Mouse (Mus musculus): ENCODE data around the gene Gpr162.

Gpr162 gene

DNA sequence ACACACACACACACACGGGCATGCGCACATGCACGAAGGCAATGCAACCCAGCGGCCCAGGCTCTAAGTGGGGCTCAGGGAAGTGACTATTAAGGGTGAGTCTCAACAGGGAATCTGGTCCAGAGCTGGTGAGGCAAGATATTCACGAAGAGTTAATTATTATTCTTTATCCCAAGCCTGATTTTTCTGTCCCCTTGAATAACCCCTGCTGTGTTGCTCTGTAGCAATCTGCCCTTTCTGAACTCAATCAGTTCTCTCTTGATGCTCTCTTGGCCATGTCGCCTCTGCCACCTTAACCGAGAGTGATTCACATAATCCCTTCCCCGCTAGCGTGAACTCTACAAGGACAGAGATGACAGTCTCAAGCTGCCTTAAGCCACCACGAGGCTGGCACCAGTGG, 19.6 kb upstream of the Gpr162 start:
- in situ Hi-C loops (cut with MboI; ENCODE audit: low sequenced_read_pairs): no loop called here

DNA sequence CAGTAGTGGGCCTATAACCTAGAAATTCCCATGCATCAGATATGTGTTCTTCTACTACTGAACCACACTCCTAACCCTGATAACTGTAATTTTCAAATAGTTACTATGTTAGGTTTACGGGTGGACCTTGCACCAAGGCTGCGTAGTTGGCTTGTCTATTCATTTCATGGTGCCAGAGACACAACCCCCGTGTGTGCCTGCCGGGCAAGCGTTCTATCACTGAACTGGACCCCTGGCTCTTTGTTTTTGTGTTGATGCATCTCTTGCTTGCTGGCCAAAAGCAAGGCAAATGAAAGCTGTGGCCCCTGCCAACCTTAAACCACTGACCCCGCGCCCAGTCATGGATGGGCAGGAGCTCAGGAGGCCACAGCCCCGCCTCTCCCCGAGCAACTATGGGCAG, 18.0 kb upstream of the Gpr162 start:
- in situ Hi-C loops (cut with MboI; ENCODE audit: low sequenced_read_pairs): no loop called here

DNA sequence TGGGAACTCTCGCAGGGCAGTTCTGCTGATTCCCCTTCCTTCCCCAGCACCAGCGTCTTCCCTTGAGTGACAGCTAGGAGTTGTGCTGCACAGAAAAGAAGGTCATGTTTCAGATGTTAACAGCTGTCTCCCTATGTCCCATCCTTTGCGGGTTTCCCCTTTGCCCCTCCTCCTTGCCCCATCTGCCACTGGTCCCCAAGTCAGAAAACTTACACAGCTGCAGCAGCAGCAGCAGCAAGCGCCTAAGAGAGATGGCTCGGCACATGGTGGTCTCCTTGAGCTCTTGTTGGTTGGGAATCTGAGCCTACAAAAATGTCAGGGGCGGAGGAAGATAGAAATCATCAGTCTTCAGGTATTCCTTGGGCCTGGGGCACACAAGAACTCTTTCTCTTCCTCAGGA, 15.6 kb upstream of the Gpr162 start:
- in situ Hi-C loops (cut with MboI; ENCODE audit: low sequenced_read_pairs): no loop called here

- in situ Hi-C loops (cut with MboI; ENCODE audit: low sequenced_read_pairs): no loop called here
Observed at GRCm38 (mm10) chr6:124874348-124874747, 10.6 kb upstream of the Gpr162 start.

DNA sequence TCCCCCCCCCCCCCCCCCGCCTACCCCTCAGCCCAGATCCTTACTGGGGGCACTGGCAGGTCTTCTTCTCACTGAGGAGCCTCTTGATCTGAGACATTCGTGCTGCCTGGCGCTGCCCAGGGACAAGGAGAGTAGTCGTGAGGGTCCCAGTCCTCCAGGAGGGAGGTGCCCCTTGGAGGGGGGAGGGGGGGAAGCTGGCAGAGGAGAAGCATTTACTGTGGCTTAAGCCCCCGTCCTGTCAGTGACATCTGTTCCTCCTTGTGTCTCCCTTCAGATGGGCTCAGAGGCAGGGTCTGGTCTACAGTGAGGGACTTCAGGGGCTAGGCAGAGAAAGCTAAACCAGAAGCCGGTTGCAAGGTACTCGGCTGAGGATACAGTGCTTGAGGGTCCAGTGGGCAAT, 2.8 kb upstream of the Gpr162 start:
- in situ Hi-C loops (cut with MboI; ENCODE audit: low sequenced_read_pairs): no loop called here

GRCm38 (mm10) chr6:124865766-124866362, 2.1 kb upstream of the Gpr162 start:
- in situ Hi-C loops (cut with MboI; ENCODE audit: low sequenced_read_pairs): no loop called here

GRCm38 (mm10) chr6:124863125-124863657, 592 bp downstream of the Gpr162 start:
- in situ Hi-C loops (cut with MboI; ENCODE audit: low sequenced_read_pairs): no loop called here

GRCm38 (mm10) chr6:124862406-124863124, 1.2 kb downstream of the Gpr162 start:
- in situ Hi-C loops (cut with MboI; ENCODE audit: low sequenced_read_pairs): no loop called here

DNA sequence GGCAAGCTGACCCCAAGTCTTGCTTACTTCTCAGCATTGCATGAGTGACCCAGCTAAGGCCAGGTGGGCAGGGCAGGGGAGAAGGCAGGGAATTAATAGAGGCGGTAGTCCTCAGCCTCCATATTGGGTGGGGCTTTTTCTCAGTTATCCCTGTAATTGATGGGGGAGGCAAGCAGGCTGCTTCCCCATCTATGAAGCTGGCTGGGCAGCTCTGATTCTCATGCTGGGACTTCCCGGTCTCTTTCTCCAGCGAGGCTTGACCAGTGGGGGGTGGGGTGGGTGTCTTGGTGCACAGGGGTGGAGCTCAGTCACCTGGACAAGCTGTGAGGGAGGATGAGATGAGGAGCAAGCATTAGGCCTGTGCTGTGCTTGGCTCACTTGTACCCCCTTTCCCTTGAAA, 2.0 kb downstream of the Gpr162 start:
- in situ Hi-C loops (cut with MboI; ENCODE audit: low sequenced_read_pairs): no loop called here

DNA sequence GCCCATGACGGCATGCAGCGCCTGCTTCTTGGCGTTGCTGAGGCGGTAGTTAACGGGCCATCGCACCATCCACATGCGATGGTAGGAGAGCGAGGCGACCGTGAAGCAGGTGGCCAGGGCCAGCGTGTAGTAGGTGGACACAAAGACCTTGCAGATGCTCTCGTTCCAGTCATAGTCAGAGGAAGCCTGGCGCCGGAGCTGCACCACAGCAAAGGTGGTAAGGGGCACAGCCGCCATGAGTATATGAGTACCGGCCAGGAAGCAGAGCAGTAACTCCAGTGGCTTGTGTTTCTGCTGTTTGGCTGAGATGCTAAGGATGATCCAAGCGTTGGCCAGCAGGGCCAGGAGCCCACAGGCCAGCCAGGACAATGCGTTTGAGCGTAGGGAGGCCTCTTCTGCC, 2.5 kb downstream of the Gpr162 start:
- in situ Hi-C loops (cut with MboI; ENCODE audit: low sequenced_read_pairs): no loop called here

GRCm38 (mm10) chr6:124860511-124860910, 3.3 kb downstream of the Gpr162 start:
- in situ Hi-C loops (cut with MboI; ENCODE audit: low sequenced_read_pairs): no loop called here

- in situ Hi-C loops (cut with MboI; ENCODE audit: low sequenced_read_pairs): loop anchor here (10.0 kb wide), 1 partner anchor 165 kb away; no protein-coding TSS in a partner anchor
Observed at GRCm38 (mm10) chr6:124859725-124860124, 4.1 kb downstream of the Gpr162 start.

- in situ Hi-C loops (cut with MboI; ENCODE audit: low sequenced_read_pairs): loop anchor here (10.0 kb wide), 1 partner anchor 166 kb away; no protein-coding TSS in a partner anchor
Observed at GRCm38 (mm10) chr6:124858561-124859318, 5.0 kb downstream of the Gpr162 start.

GRCm38 (mm10) chr6:124857840-124858530, 5.8 kb downstream of the Gpr162 start:
- in situ Hi-C loops (cut with MboI; ENCODE audit: low sequenced_read_pairs): loop anchor here (10.0 kb wide), 1 partner anchor 167 kb away; no protein-coding TSS in a partner anchor

DNA sequence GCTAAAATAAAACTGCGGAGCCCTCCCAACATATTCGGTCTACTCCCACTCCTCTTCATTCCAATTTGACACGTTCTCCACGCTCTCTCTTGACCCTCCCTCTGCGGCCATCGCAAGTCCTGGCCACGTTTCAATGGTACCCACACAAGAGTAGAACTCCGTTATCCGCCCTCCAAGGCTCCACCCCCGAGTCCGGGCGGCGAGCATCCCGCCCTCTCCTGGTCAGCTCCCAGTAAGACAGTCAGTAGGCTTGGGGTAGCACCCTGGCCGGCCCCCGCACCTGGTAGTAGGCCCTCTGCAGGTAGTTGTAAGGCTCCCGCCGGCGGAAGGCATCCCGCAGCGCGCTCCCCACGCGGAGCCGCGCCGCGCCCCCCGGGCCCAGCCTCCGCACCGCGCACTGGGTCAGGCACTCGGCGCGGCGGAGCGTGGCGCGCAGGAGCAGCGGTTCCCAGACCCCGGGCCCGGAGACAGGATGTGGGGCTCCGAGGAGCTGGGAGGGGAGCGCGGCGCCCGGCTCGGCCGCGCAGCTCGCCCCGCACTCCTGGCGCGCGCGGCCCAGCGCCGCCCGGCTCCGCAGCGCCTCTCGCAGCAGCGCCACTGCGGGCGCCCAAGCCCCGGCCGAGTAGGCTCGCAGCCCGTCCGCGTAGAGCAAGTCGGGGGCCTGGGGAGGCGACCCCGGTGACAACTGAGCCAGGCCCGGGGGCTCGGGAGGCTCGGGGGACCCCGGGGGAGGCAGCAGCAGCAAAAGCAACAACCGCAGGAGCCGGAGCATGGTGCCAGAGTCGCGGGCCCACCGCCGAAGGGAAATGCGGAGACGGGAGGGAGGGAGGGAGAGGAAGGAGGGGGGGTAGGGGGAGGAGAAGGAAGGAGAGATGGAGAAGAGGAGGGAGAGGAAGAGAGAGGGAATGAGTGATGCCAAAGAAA, 6.6 kb downstream of the Gpr162 start, which contains the start of gene P3h3:
P3h3 (minus strand) TSS at position 837 of the 924 bp plus-strand sequence.
- in situ Hi-C loops (cut with MboI; ENCODE audit: low sequenced_read_pairs): loop anchor here (10.0 kb wide), 1 partner anchor 168 kb away; no protein-coding TSS in a partner anchor

DNA sequence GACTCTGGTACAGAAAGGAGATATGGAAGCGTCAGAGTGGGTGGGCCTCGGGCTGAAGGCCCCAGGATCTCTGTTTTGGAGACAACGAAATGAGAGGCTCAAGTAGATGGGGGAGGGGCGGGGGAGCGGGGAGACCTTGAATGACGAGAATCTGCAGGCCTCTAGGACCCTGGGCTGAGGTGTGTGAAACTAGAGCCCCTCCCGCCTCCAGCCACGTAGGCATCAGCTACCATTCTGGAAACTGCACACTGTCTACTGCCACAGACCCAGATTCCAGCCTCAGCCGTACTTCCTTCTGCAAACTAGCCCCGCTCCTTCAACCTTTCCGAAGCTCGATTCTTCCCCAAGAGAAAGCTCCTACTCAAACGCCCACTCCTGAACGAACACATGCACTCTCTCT, 7.5 kb downstream of the Gpr162 start:
- in situ Hi-C loops (cut with MboI; ENCODE audit: low sequenced_read_pairs): loop anchor here (10.0 kb wide), 1 partner anchor 168 kb away; no protein-coding TSS in a partner anchor

DNA sequence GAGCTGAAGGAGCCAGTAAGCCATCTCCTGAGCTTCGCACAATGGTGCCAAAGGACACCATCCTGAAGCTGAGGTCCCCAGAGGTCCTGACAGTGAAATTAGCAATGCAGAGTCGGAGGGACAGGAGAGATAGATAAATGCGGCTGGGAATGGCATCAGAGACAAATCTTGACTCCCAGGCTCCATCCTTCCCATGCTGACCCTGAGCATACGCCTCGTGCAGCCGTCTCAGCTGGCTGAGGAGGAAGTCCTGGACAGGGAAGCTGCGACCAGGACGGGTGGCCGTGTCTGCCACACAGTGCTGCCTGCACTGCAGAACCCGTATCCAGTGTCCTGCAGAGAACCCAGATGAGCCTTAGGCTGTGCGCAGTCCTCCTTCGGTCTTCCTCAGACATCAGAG, 9.1 kb downstream of the Gpr162 start:
- in situ Hi-C loops (cut with MboI; ENCODE audit: low sequenced_read_pairs): loop anchor here (10.0 kb wide), 1 partner anchor 170 kb away; no protein-coding TSS in a partner anchor

- in situ Hi-C loops (cut with MboI; ENCODE audit: low sequenced_read_pairs): loop anchor here (10.0 kb wide), 1 partner anchor 174 kb away; no protein-coding TSS in a partner anchor
Observed at GRCm38 (mm10) chr6:124850535-124850934, 13.2 kb downstream of the Gpr162 start.

GRCm38 (mm10) chr6:124847305-124847704, 16.5 kb downstream of the Gpr162 start:
- in situ Hi-C loops (cut with MboI; ENCODE audit: low sequenced_read_pairs): no loop called here
